Mouse (Mus musculus) myocyte (in vitro differentiated cells): ENCODE results near the gene Sh3bp1. TPM values are rescaled to one million over a fixed set of nuclear protein-coding genes. Genes with fewer than 3 reads are reported as not detected.

Source experiments
- H3K27me3 ChIP-seq: one replicate; pipeline ENCODE4 v1.6.1; 2011; ENCODE audit not compliant: control insufficient read depth, insufficient read depth, insufficient read length
- H3K36me3 ChIP-seq: one replicate; pipeline ENCODE4 v1.6.1; 2011; ENCODE audit not compliant: control insufficient read depth, insufficient read depth
- H3K4me2 ChIP-seq: one replicate; pipeline ENCODE4 v1.6.1; 2011; ENCODE audit warnings: low read depth, control low read depth
- H3K4me3 ChIP-seq: one replicate; pipeline ENCODE4 v1.5.1; 2011; ENCODE audit warnings: mild to moderate bottlenecking, control low read depth, moderate library complexity
- H3K79me2 ChIP-seq: one replicate; pipeline ENCODE4 v1.6.1; 2011; ENCODE audit not compliant: control insufficient read depth, insufficient read depth
- H3ac ChIP-seq: one replicate; pipeline ENCODE4 v1.6.1; 2011; ENCODE audit not compliant: control insufficient read depth, insufficient read length
- CEBPB ChIP-seq: IDR thresholded peaks from 2 replicates; pipeline ENCODE4 v1.6.1; 2011; ENCODE audit warnings: mild to moderate bottlenecking, moderate library complexity; ENCODE audit not compliant: poor library complexity, insufficient read depth, severe bottlenecking
- E2F4 ChIP-seq: IDR thresholded peaks from one replicate; pipeline ENCODE4 v1.6.1; 2011; ENCODE audit warnings: mild to moderate bottlenecking, control low read depth, moderate library complexity; ENCODE audit not compliant: insufficient read depth
- MAX ChIP-seq: IDR thresholded peaks from one replicate; pipeline ENCODE4 v1.6.1; 2011; ENCODE audit warnings: low read depth, mild to moderate bottlenecking, control low read depth
- MYOD1 ChIP-seq, 3 experiments: IDR thresholded peaks; one replicate each; pipeline ENCODE4 v1.6.1; 2011; ENCODE audit warnings: control low read depth in 2 of 3, low read depth in 2 of 3, mild to moderate bottlenecking in 2 of 3, moderate library complexity in 1 of 3; ENCODE audit not compliant: insufficient read length in 2 of 3, control insufficient read depth in 1 of 3
- MYOG ChIP-seq, 3 experiments: IDR thresholded peaks; one replicate each; pipeline ENCODE4 v1.6.1; 2011; ENCODE audit warnings: control low read depth in 2 of 3, low read depth in 2 of 3, mild to moderate bottlenecking in 2 of 3; ENCODE audit not compliant: insufficient read length in 2 of 3, control insufficient read depth in 1 of 3, insufficient read depth in 1 of 3
- POLR2A ChIP-seq: IDR thresholded peaks from one replicate; pipeline ENCODE4 v1.6.1; 2011; ENCODE audit warnings: low read depth, mild to moderate bottlenecking, control low read depth, moderate library complexity; ENCODE audit not compliant: insufficient read length
- POLR2AphosphoS2 ChIP-seq: IDR thresholded peaks from one replicate; pipeline ENCODE4 v1.6.1; 2011; ENCODE audit warnings: low read depth, control low read depth; ENCODE audit not compliant: insufficient read length
- REST ChIP-seq: IDR thresholded peaks from one replicate; pipeline ENCODE4 v1.6.1; 2011; ENCODE audit warnings: mild to moderate bottlenecking, control low read depth, moderate library complexity; ENCODE audit not compliant: insufficient read depth, insufficient read length
- SRF ChIP-seq: IDR thresholded peaks from one replicate; pipeline ENCODE4 v1.6.1; 2011; ENCODE audit warnings: low read depth; ENCODE audit not compliant: control insufficient read depth, insufficient read length
- TCF12 ChIP-seq: IDR thresholded peaks from one replicate; pipeline ENCODE4 v1.6.1; 2011; ENCODE audit warnings: mild to moderate bottlenecking, control low read depth; ENCODE audit not compliant: poor library complexity, insufficient read depth, severe bottlenecking
- TCF3 ChIP-seq: IDR thresholded peaks from one replicate; pipeline ENCODE4 v1.6.1; 2011; ENCODE audit warnings: low read depth, control low read depth; ENCODE audit not compliant: insufficient read length
- USF1 ChIP-seq: IDR thresholded peaks from one replicate; pipeline ENCODE4 v1.6.1; 2011; ENCODE audit warnings: low read depth, mild to moderate bottlenecking, control low read depth, moderate library complexity
- polyA plus RNA-seq: library from polyadenylated mRNA; unstranded; fragments of >200 nt; fragmentation: generic; extraction: Trizol; gene quantifications from one replicate; pipeline ENCODE4 v1.2.1, GENCODE M21; 2012; ENCODE audit warnings: missing spikeins

Sh3bp1 gene
- polyA plus RNA-seq, 1 experiment: 11.1 TPM

DNA sequence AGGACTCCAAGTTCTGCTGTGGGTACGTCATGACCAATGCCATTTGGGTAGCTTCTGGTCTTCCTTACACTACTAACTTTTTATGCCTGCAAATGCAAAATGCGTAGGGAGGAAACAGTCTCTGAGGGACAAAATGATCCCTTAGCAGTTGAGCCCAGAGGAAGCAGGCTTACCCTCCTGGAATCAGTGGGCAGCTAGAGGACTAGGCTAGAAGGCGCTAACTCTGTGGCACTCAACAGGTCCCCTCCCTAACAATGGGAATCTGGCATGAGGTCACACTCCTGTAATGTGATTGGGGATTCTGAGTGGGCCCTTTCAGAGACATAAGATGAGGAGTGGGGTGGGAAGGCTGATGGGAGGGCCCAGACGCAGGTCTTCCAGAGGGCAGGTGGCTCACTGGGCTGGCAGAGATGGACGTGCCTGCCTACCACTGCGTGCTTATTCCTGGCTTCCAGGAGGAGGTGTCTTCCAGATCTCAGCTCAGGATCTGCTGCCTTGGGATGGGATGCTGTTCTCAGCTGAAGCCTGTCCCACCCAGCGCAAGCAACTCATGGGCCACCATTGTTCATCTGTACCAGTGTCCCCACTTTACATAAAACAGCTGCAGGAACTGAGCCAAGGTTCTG lies 31.3 kb downstream of the Sh3bp1 start:
- no peak overlapping the region for H3K4me3 ChIP-seq
- no peaks in the 10 kb centered on the region for H3K27me3 ChIP-seq
- peaks cover 33% of the 10 kb centered on the region for H3K79me2 ChIP-seq
- H3K36me3 ChIP-seq: peaks cover 17% of the 10 kb centered on the region
- TF ChIP-seq MAX (no peak), POLR2A (peak; percentile 93), TCF12 (no peak), MYOD1 (IDR thresholded peaks at IDR 0.05; ENCODE audit: control insufficient read depth in 1 of 3, insufficient read length in 2 of 3, low read depth in 2 of 3) (no peak), E2F4 (no peak), POLR2AphosphoS2 (peak; percentile 98), REST (no peak), SRF (no peak), MYOG (IDR thresholded peaks at IDR 0.05; ENCODE audit: control insufficient read depth in 1 of 3, insufficient read depth in 1 of 3, insufficient read length in 2 of 3, low read depth in 2 of 3) (peak in 1 of 3 experiments; percentile 23), TCF3 (no peak), CEBPB (no peak)
- H3K4me2 ChIP-seq: peak overlapping the region; percentile 80
- H3ac ChIP-seq: no peak overlapping the region

DNA sequence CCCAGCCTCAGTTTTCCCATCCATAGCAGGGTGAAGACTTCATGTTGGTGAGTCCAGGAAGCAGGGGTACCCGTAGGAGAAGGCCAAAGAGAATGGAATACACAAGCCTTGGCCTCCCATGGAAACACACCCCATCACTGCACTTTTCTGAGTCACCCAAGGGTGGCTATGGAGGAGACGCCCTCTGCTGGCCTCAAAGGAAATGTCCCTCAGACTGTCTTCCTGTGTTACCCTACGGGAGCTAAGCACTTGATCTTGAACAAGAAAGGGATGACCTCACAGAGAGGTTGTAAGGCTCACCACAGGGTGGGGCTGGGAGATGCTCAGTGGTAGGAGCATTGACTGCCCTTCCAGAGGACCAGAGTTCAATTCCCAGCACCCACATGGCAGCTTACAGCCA lies 32.0 kb downstream of the Sh3bp1 start:
- H3K36me3 ChIP-seq: peaks cover 17% of the 10 kb centered on the region

DNA sequence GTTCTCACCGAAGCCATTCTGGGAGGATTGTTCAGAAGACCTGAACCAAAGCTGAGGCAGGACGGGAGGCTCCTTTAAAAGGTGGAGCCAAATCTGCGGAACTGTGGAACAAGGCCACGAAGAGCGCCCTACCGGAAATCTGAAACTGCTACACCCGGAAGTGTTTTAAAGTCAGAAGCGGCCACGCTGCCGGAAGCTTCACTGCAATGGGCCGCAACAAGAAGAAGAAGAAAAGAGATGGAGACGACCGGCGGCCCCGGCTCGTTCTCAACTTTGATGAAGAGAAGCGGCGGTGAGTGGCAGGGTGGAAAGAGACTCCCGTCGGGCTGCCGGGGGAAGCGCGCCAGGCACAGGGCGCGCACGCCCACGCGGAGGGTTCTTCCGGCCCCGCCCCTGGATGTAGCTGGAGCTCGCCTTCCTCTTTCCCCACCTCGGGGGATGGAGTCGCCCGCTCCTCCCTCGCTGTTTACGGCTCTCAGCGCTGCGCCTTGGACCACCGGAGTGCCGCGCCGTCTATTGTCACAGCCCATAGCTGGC lies 35.3 kb downstream of the Sh3bp1 start, which contains the start of gene Nol12:
Gene Nol12 (plus strand): TSS at position 150 of the 537 bp plus-strand sequence.
- Histone ChIP-seq H3K36me3 (peaks cover 19% of the 10 kb centered on the region), H3ac (peak within 1 kb of the TSS; percentile 26)
- TF ChIP-seq USF1 (no peak), CEBPB (peak; percentile 60; the same call in 1 of the 2 replicates), MYOD1 (IDR thresholded peaks at IDR 0.05; ENCODE audit: control insufficient read depth in 1 of 3, insufficient read length in 2 of 3, low read depth in 2 of 3) (peak in 1 of 3 experiments; percentile 27), MAX (peak; percentile 86), MYOG (IDR thresholded peaks at IDR 0.05; ENCODE audit: control insufficient read depth in 1 of 3, insufficient read depth in 1 of 3, insufficient read length in 2 of 3, low read depth in 2 of 3) (no peak), POLR2A (peak; percentile 86), SRF (no peak), TCF12 (no peak), POLR2AphosphoS2 (peak; percentile 87), TCF3 (no peak)

More for the DNA sequence above, 32.0 kb downstream of the Sh3bp1 start:
- Histone ChIP-seq H3K79me2 (peaks cover 38% of the 10 kb centered on the region), H3ac (no peak overlapping the region), H3K27me3 (no peaks in the 10 kb centered on the region), H3K4me3 (no peak overlapping the region), H3K4me2 (no peak overlapping the region)
- TF ChIP-seq E2F4: no peak
- TF ChIP-seq MYOD1 (IDR thresholded peaks at IDR 0.05; ENCODE audit: control insufficient read depth in 1 of 3, insufficient read length in 2 of 3, low read depth in 2 of 3): peak in 1 of 3 experiments; percentile 0
- peak; percentile 94 for TF ChIP-seq POLR2AphosphoS2

DNA sequence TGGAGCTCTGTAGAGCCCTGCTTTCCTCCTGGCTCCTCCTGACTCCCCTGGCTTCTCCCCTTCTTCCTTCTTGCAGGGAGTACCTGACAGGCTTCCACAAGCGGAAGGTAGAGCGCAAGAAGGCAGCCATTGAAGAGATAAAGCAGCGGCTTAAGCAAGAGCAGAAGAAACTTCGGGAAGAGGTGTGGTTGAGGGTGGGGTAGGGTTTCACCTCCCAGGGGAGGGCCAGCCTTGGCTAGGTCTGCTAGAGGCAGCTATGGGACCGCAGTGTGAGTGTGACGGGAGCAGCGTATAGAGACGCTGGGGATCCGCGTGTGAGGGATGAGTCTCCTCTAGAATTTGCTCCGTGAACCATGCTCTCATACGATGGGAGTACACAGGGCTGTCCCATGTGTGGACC lies 36.8 kb downstream of the Sh3bp1 start:
- H3K4me2 ChIP-seq: peak overlapping the region; percentile 100
- H3K4me3 ChIP-seq: peak overlapping the region; percentile 85
- TF ChIP-seq REST (no peak), MYOD1 (IDR thresholded peaks at IDR 0.05; ENCODE audit: control insufficient read depth in 1 of 3, insufficient read length in 2 of 3, low read depth in 2 of 3) (no peak), SRF (no peak), MYOG (IDR thresholded peaks at IDR 0.05; ENCODE audit: control insufficient read depth in 1 of 3, insufficient read depth in 1 of 3, insufficient read length in 2 of 3, low read depth in 2 of 3) (no peak), TCF3 (no peak), CEBPB (no peak), E2F4 (no peak), POLR2AphosphoS2 (no peak), MAX (no peak), POLR2A (no peak), USF1 (no peak), TCF12 (no peak)
- no peaks in the 10 kb centered on the region for H3K27me3 ChIP-seq
- peaks cover 14% of the 10 kb centered on the region for H3K79me2 ChIP-seq
- H3K36me3 ChIP-seq: peaks cover 24% of the 10 kb centered on the region
- no peak overlapping the region for H3ac ChIP-seq

More for the DNA sequence above, 35.3 kb downstream of the Sh3bp1 start, which contains the start of gene Nol12:
- Histone ChIP-seq H3K4me3 (peak within 1 kb of the TSS; percentile 85), H3K27me3 (no peaks in the 10 kb centered on the region), H3K79me2 (peaks cover 14% of the 10 kb centered on the region), H3K4me2 (peak within 1 kb of the TSS; percentile 100)
